Mouse (Mus musculus): Measurements from ENCODE around the gene Tekt5. TPM values are rescaled to one million over a fixed set of nuclear protein-coding genes. Genes with fewer than 3 reads are reported as not detected.

Tekt5 gene
- polyA plus RNA-seq, 1 experiment from 2014 or later: 27.5 TPM

- WGBS: 76% methylated on average over 10 of the region's 10 CpGs
- Histone ChIP-seq H3K9ac (ENCODE audit: low read depth, low read length) (no peak overlapping the region), H3K4me3 (ENCODE audit: low read length) (no peak overlapping the region), H3K9me3 (ENCODE audit: control insufficient read depth, low read length) (no peaks in the 10 kb centered on the region), H3K4me1 (ENCODE audit: control insufficient read depth, insufficient read depth, low read depth, low read length) (no peaks in the 10 kb centered on the region), H3K4me2 (ENCODE audit: low read length) (no peak overlapping the region), H3K27ac (ENCODE audit: low read depth, low read length) (no peak overlapping the region), H3K36me3 (ENCODE audit: control insufficient read depth, insufficient read depth, low read length) (no peaks in the 10 kb centered on the region), H3K27me3 (replicated peaks; ENCODE audit: control insufficient read depth, insufficient read depth, low read length) (no peaks in the 10 kb centered on the region)
- no peak for ATAC-seq
These were observed 45.4 kb downstream of the Tekt5 start for GRCm38 (mm10) chr16:10349876-10350275.

- H3K9me3 ChIP-seq (ENCODE audit: control insufficient read depth, low read length): no peaks in the 10 kb centered on the region
- ATAC-seq: no peak
- WGBS: 72% methylated on average over 5 of the region's 5 CpGs
- no peaks in the 10 kb centered on the region for H3K27me3 ChIP-seq (replicated peaks; ENCODE audit: control insufficient read depth, insufficient read depth, low read length)
- no peaks in the 10 kb centered on the region for H3K36me3 ChIP-seq (ENCODE audit: control insufficient read depth, insufficient read depth, low read length)
- no peak overlapping the region for H3K9ac ChIP-seq (ENCODE audit: low read depth, low read length)
- no peak overlapping the region for H3K4me3 ChIP-seq (ENCODE audit: low read length)
- H3K4me1 ChIP-seq (ENCODE audit: control insufficient read depth, insufficient read depth, low read depth, low read length): no peaks in the 10 kb centered on the region
- H3K27ac ChIP-seq (ENCODE audit: low read depth, low read length): no peak overlapping the region
- no peak overlapping the region for H3K4me2 ChIP-seq (ENCODE audit: low read length)
These were observed 45.9 kb downstream of the Tekt5 start for GRCm38 (mm10) chr16:10349436-10349835.

- Histone ChIP-seq H3K27me3 (replicated peaks; ENCODE audit: control insufficient read depth, insufficient read depth, low read length) (no peaks in the 10 kb centered on the region), H3K4me1 (ENCODE audit: control insufficient read depth, insufficient read depth, low read depth, low read length) (no peaks in the 10 kb centered on the region), H3K9me3 (ENCODE audit: control insufficient read depth, low read length) (no peaks in the 10 kb centered on the region), H3K36me3 (ENCODE audit: control insufficient read depth, insufficient read depth, low read length) (no peaks in the 10 kb centered on the region), H3K4me2 (ENCODE audit: low read length) (no peak overlapping the region), H3K9ac (ENCODE audit: low read depth, low read length) (no peak overlapping the region), H3K4me3 (ENCODE audit: low read length) (no peak overlapping the region), H3K27ac (ENCODE audit: low read depth, low read length) (no peak overlapping the region)
- WGBS: 87% methylated on average over 7 of the region's 7 CpGs
- no peak for ATAC-seq
These were observed 47.7 kb downstream of the Tekt5 start for GRCm38 (mm10) chr16:10347551-10347950.

- H3K27ac ChIP-seq (ENCODE audit: low read depth, low read length): no peak overlapping the region
- no peak for ATAC-seq
- H3K9me3 ChIP-seq (ENCODE audit: control insufficient read depth, low read length): no peaks in the 10 kb centered on the region
- no peak overlapping the region for H3K4me2 ChIP-seq (ENCODE audit: low read length)
- H3K4me3 ChIP-seq (ENCODE audit: low read length): no peak overlapping the region
- no peaks in the 10 kb centered on the region for H3K27me3 ChIP-seq (replicated peaks; ENCODE audit: control insufficient read depth, insufficient read depth, low read length)
- H3K36me3 ChIP-seq (ENCODE audit: control insufficient read depth, insufficient read depth, low read length): no peaks in the 10 kb centered on the region
- WGBS: 80% methylated on average over 4 of the region's 4 CpGs
- no peak overlapping the region for H3K9ac ChIP-seq (ENCODE audit: low read depth, low read length)
- no peaks in the 10 kb centered on the region for H3K4me1 ChIP-seq (ENCODE audit: control insufficient read depth, insufficient read depth, low read depth, low read length)
These were observed 54.2 kb downstream of the Tekt5 start for GRCm38 (mm10) chr16:10341110-10341509.

GRCm38 (mm10) chr16:10339930-10340329, 55.4 kb downstream of the Tekt5 start:
- no peak overlapping the region for H3K4me2 ChIP-seq (ENCODE audit: low read length)
- no peaks in the 10 kb centered on the region for H3K9me3 ChIP-seq (ENCODE audit: control insufficient read depth, low read length)
- no peak overlapping the region for H3K27ac ChIP-seq (ENCODE audit: low read depth, low read length)
- no peak overlapping the region for H3K4me3 ChIP-seq (ENCODE audit: low read length)
- no peaks in the 10 kb centered on the region for H3K27me3 ChIP-seq (replicated peaks; ENCODE audit: control insufficient read depth, insufficient read depth, low read length)
- ATAC-seq: no peak
- no peaks in the 10 kb centered on the region for H3K4me1 ChIP-seq (ENCODE audit: control insufficient read depth, insufficient read depth, low read depth, low read length)
- H3K9ac ChIP-seq (ENCODE audit: low read depth, low read length): no peak overlapping the region
- no peaks in the 10 kb centered on the region for H3K36me3 ChIP-seq (ENCODE audit: control insufficient read depth, insufficient read depth, low read length)
- WGBS: 93% methylated on average over 10 of the region's 10 CpGs

- no peak for ATAC-seq
- no peak overlapping the region for H3K4me2 ChIP-seq (ENCODE audit: low read length)
These were observed 56.7 kb downstream of the Tekt5 start for GRCm38 (mm10) chr16:10338601-10339000.

GRCm38 (mm10) chr16:10337422-10338197, 57.7 kb downstream of the Tekt5 start:
- H3K9me3 ChIP-seq (ENCODE audit: control insufficient read depth, low read length): no peaks in the 10 kb centered on the region
- H3K36me3 ChIP-seq (ENCODE audit: control insufficient read depth, insufficient read depth, low read length): no peaks in the 10 kb centered on the region
- 84% methylated on average over 13 of the region's 13 CpGs for WGBS
- no peak for ATAC-seq
- no peak overlapping the region for H3K9ac ChIP-seq (ENCODE audit: low read depth, low read length)
- H3K4me2 ChIP-seq (ENCODE audit: low read length): no peak overlapping the region
- no peak overlapping the region for H3K27ac ChIP-seq (ENCODE audit: low read depth, low read length)
- no peaks in the 10 kb centered on the region for H3K27me3 ChIP-seq (replicated peaks; ENCODE audit: control insufficient read depth, insufficient read depth, low read length)
- H3K4me1 ChIP-seq (ENCODE audit: control insufficient read depth, insufficient read depth, low read depth, low read length): no peaks in the 10 kb centered on the region
- no peak overlapping the region for H3K4me3 ChIP-seq (ENCODE audit: low read length)

More at GRCm38 (mm10) chr16:10338601-10339000, 56.7 kb downstream of the Tekt5 start:
- Histone ChIP-seq H3K36me3 (ENCODE audit: control insufficient read depth, insufficient read depth, low read length) (no peaks in the 10 kb centered on the region), H3K27ac (ENCODE audit: low read depth, low read length) (no peak overlapping the region), H3K27me3 (replicated peaks; ENCODE audit: control insufficient read depth, insufficient read depth, low read length) (no peaks in the 10 kb centered on the region), H3K9me3 (ENCODE audit: control insufficient read depth, low read length) (no peaks in the 10 kb centered on the region), H3K4me3 (ENCODE audit: low read length) (no peak overlapping the region), H3K9ac (ENCODE audit: low read depth, low read length) (no peak overlapping the region), H3K4me1 (ENCODE audit: control insufficient read depth, insufficient read depth, low read depth, low read length) (no peaks in the 10 kb centered on the region)
- whole genome bisulfite sequencing: 95% methylated on average over 5 of the region's 5 CpGs

- WGBS: 90% methylated on average over 19 of the region's 19 CpGs
- H3K9ac ChIP-seq (ENCODE audit: low read depth, low read length): no peak overlapping the region
- H3K4me1 ChIP-seq (ENCODE audit: control insufficient read depth, insufficient read depth, low read depth, low read length): no peaks in the 10 kb centered on the region
- no peak overlapping the region for H3K27ac ChIP-seq (ENCODE audit: low read depth, low read length)
- no peaks in the 10 kb centered on the region for H3K27me3 ChIP-seq (replicated peaks; ENCODE audit: control insufficient read depth, insufficient read depth, low read length)
- no peak overlapping the region for H3K4me3 ChIP-seq (ENCODE audit: low read length)
- no peak for ATAC-seq
- no peak overlapping the region for H3K4me2 ChIP-seq (ENCODE audit: low read length)
- H3K36me3 ChIP-seq (ENCODE audit: control insufficient read depth, insufficient read depth, low read length): no peaks in the 10 kb centered on the region
- no peaks in the 10 kb centered on the region for H3K9me3 ChIP-seq (ENCODE audit: control insufficient read depth, low read length)
These were observed 58.6 kb downstream of the Tekt5 start for GRCm38 (mm10) chr16:10336454-10337421.

- Histone ChIP-seq H3K27ac (ENCODE audit: low read depth, low read length) (no peak overlapping the region), H3K4me2 (ENCODE audit: low read length) (no peak overlapping the region), H3K4me3 (ENCODE audit: low read length) (no peak overlapping the region), H3K36me3 (ENCODE audit: control insufficient read depth, insufficient read depth, low read length) (no peaks in the 10 kb centered on the region), H3K9me3 (ENCODE audit: control insufficient read depth, low read length) (no peaks in the 10 kb centered on the region), H3K4me1 (ENCODE audit: control insufficient read depth, insufficient read depth, low read depth, low read length) (no peaks in the 10 kb centered on the region), H3K9ac (ENCODE audit: low read depth, low read length) (no peak overlapping the region), H3K27me3 (replicated peaks; ENCODE audit: control insufficient read depth, insufficient read depth, low read length) (no peaks in the 10 kb centered on the region)
- WGBS: 90% methylated on average over 2 of the region's 2 CpGs
- no peak for ATAC-seq
These were observed 59.3 kb downstream of the Tekt5 start for GRCm38 (mm10) chr16:10335953-10336352.

All from hindbrain, embryonic 16.5 days (tissue).